Mouse (Mus musculus) forebrain, embryonic 16.5 days (tissue): Measurements from ENCODE around the gene Mbtps2. TPM values are rescaled to one million over a fixed set of nuclear protein-coding genes. Genes with fewer than 3 reads are reported as not detected.

Experiments
- ATAC-seq: fragments of 200-750 bp; cut with Nextera tagmentation; 2 replicates; pipeline ENCODE4 v1.8.0; 2017; ENCODE audit warnings: mild to moderate bottlenecking, moderate library complexity
- H3K27ac ChIP-seq: fragments of 300-500 bp; sonication (generic); 2 replicates; pipeline ENCODE4 v1.5.1; 2014; ENCODE audit warnings: low read length, control low read depth
- H3K27me3 ChIP-seq: fragments of 300-500 bp; sonication (generic); replicated peaks from 2 replicates; pipeline ENCODE4 v1.6.1; 2014; ENCODE audit warnings: low read length; ENCODE audit not compliant: control insufficient read depth, insufficient read depth
- H3K36me3 ChIP-seq: fragments of 300-500 bp; sonication (generic); 2 replicates; pipeline ENCODE4 v1.6.1; 2014; ENCODE audit not compliant: control insufficient read depth, insufficient read depth
- H3K4me1 ChIP-seq: fragments of 300-500 bp; sonication (generic); replicated peaks from 2 replicates; pipeline ENCODE4 v1.6.1; 2014; ENCODE audit warnings: low read length; ENCODE audit not compliant: control insufficient read depth, insufficient read depth
- H3K4me2 ChIP-seq: fragments of 300-500 bp; sonication (generic); 2 replicates; pipeline ENCODE4 v1.6.1; 2014; ENCODE audit warnings: mild to moderate bottlenecking, low read length, control low read depth
- H3K4me3 ChIP-seq: fragments of 300-500 bp; sonication (generic); replicated peaks from 2 replicates; pipeline ENCODE4 v1.5.1; 2014; ENCODE audit warnings: mild to moderate bottlenecking, low read length, control low read depth
- H3K9ac ChIP-seq: fragments of 300-500 bp; sonication (generic); replicated peaks from 2 replicates; pipeline ENCODE4 v1.6.1; 2014; ENCODE audit warnings: low read depth, low read length, control low read depth
- H3K9me3 ChIP-seq: fragments of 300-500 bp; sonication (generic); 2 replicates; pipeline ENCODE4 v1.6.1; 2016; ENCODE audit warnings: low read length; ENCODE audit not compliant: control insufficient read depth
- WGBS: fragments of 180-500 bp; shearing (Covaris S2); extraction: QIAGEN DNeasy Blood & Tissue Kit; methylation state at CpG from one replicate; pipeline ENCODE4 v1.1.7; 2014; 5-methylcytosine and 5-hydroxymethylcytosine counted together
- polyA plus RNA-seq: library from polyadenylated mRNA; unstranded; fragments of >200 nt; fragmentation: Nextera tagmentation; extraction: Ambion mirVana; gene quantifications from 2 replicates; pipeline ENCODE4 v1.2.1, GENCODE M21; 2015

Gene Mbtps2
- polyA plus RNA-seq, 1 experiment from 2014 or later = 34.2 TPM

GRCm38 (mm10) chrX:157568840-157569239 lies 29.7 kb downstream of the Mbtps2 start, which contains the start of gene Yy2:
Gene Yy2, minus strand, starts transcription at chrX:157568985.
- ATAC-seq = no peak
- H3K9ac ChIP-seq = no peak within 1 kb of the TSS
- no peak within 1 kb of the TSS for H3K27ac ChIP-seq
- H3K4me1 ChIP-seq = no peaks in the 10 kb centered on the region
- H3K9me3 ChIP-seq = no peaks in the 10 kb centered on the region
- H3K27me3 ChIP-seq = no peaks in the 10 kb centered on the region
- WGBS = 91% methylated on average over 26 of the region's 26 CpGs
- H3K4me3 ChIP-seq = no peak within 1 kb of the TSS
- H3K36me3 ChIP-seq = no peaks in the 10 kb centered on the region
- no peak within 1 kb of the TSS for H3K4me2 ChIP-seq

DNA sequence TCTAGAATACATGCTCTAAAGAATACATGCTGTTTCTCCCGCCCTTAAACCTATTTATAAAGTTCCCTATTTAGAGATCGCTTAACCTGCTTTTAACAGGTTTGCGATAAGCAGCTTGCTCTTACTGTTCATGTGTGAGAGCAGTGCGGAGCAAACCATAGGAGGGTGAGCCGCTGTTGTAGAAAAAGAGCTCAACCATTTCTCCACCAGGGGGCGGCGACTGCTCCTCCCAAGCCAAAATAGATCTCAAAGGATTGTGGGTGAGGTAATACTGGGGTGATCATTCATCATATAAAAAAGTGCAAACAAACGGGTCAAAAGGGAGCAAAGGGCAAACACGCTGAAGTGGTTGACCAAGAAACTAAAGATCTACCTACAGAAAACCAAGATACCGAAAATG lies 34.7 kb downstream of the Mbtps2 start:
- Histone ChIP-seq H3K27me3 (no peaks in the 10 kb centered on the region), H3K36me3 (no peaks in the 10 kb centered on the region), H3K4me1 (no peaks in the 10 kb centered on the region), H3K9me3 (no peaks in the 10 kb centered on the region), H3K9ac (no peak overlapping the region), H3K4me2 (no peak overlapping the region), H3K27ac (no peak overlapping the region), H3K4me3 (no peak overlapping the region)
- ATAC-seq = no peak
- 79% methylated on average over 10 of the region's 10 CpGs for WGBS

- H3K27me3 ChIP-seq = no peaks in the 10 kb centered on the region
- WGBS = 21% methylated on average over 3 of the region's 3 CpGs
- no peak overlapping the region for H3K4me3 ChIP-seq
- no peaks in the 10 kb centered on the region for H3K4me1 ChIP-seq
- H3K27ac ChIP-seq = no peak overlapping the region
- H3K36me3 ChIP-seq = no peaks in the 10 kb centered on the region
- no peak overlapping the region for H3K4me2 ChIP-seq
- no peak overlapping the region for H3K9ac ChIP-seq
- peak; percentile 28; the same call in 1 of the 2 replicates for ATAC-seq
- H3K9me3 ChIP-seq = no peaks in the 10 kb centered on the region
Observed at GRCm38 (mm10) chrX:157547082-157547481, 51.4 kb downstream of the Mbtps2 start.

DNA sequence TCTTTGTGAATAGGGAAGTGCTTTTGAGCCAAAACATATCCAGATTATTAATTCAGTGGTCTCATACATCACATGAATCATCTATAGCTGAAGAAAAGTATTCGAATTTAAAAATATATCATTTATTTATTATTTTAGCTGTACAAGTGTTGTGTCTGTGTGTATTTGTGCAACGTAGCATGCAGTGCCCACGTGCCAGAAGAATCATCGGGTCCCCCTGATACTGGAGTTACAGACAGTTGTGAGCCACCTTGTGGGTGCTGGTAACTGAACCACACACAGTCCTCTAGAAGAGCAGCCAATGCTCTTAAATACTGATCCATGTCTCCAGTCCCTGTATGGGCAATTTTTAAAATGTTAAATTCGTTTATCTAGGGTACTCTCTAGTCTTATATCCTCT lies 92.1 kb downstream of the Mbtps2 start:
- Histone ChIP-seq H3K27me3 (no peaks in the 10 kb centered on the region), H3K4me2 (no peak overlapping the region), H3K36me3 (no peaks in the 10 kb centered on the region), H3K27ac (no peak overlapping the region), H3K9me3 (no peaks in the 10 kb centered on the region), H3K4me3 (no peak overlapping the region), H3K9ac (no peak overlapping the region), H3K4me1 (no peaks in the 10 kb centered on the region)
- no peak for ATAC-seq
- WGBS = 65% methylated on average over 5 of the region's 5 CpGs

DNA sequence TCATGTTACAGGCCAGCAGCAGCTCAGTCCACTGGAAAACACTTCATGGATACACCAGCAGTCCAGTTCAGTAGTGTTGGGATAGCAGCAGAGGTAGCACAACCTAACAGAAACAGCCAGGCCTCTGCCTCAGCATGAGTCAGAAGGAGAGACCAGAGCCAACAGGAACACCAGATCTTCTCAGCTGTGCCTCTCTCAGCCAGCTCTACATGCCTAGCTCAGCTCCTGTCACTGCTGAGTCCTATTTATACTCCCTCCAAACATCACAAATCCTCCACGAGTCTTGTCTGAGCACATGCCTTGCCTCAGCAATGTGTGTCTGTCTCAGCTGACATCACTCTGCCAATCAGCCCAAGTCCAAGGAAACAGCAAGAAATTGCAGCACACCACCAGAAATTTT lies 94.0 kb downstream of the Mbtps2 start:
- Histone ChIP-seq H3K36me3 (no peaks in the 10 kb centered on the region), H3K4me3 (no peak overlapping the region), H3K4me2 (no peak overlapping the region), H3K9me3 (no peaks in the 10 kb centered on the region), H3K27me3 (no peaks in the 10 kb centered on the region), H3K4me1 (no peaks in the 10 kb centered on the region), H3K27ac (no peak overlapping the region), H3K9ac (no peak overlapping the region)
- no peak for ATAC-seq
- 93% methylated on average over 1 of the region's 1 CpGs for WGBS

- Histone ChIP-seq H3K27me3 (no peaks in the 10 kb centered on the region), H3K9me3 (no peaks in the 10 kb centered on the region), H3K4me2 (no peak overlapping the region), H3K4me3 (no peak overlapping the region), H3K4me1 (no peaks in the 10 kb centered on the region), H3K27ac (no peak overlapping the region), H3K36me3 (no peaks in the 10 kb centered on the region), H3K9ac (no peak overlapping the region)
- no peak for ATAC-seq
- 56% methylated on average over 2 of the region's 2 CpGs for WGBS
Observed at GRCm38 (mm10) chrX:157501871-157502270, 96.6 kb downstream of the Mbtps2 start.

DNA sequence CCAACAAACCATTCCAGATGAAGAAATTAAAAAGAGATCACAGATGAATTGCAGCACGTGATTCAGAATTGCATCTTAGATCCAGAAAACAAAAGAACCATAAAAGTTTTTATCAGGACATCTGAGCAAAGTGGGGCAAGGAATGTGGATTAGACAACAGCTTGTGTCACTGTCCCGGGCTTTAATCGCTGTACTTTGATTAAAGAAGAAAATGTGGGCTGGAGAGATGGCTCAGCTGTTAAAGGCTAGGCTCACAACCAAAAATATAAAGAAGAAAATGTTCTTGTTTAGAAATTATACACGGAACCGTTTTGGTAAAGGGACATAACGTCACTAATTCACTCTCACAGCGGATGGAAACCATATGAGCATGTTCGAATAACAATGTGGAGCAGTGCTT lies 98.5 kb downstream of the Mbtps2 start:
- H3K4me1 ChIP-seq = no peaks in the 10 kb centered on the region
- no peak overlapping the region for H3K4me2 ChIP-seq
- H3K27ac ChIP-seq = no peak overlapping the region
- no peaks in the 10 kb centered on the region for H3K27me3 ChIP-seq
- no peaks in the 10 kb centered on the region for H3K36me3 ChIP-seq
- no peaks in the 10 kb centered on the region for H3K9me3 ChIP-seq
- H3K9ac ChIP-seq = no peak overlapping the region
- ATAC-seq = no peak
- no peak overlapping the region for H3K4me3 ChIP-seq
- WGBS = 80% methylated on average over 8 of the region's 8 CpGs

DNA sequence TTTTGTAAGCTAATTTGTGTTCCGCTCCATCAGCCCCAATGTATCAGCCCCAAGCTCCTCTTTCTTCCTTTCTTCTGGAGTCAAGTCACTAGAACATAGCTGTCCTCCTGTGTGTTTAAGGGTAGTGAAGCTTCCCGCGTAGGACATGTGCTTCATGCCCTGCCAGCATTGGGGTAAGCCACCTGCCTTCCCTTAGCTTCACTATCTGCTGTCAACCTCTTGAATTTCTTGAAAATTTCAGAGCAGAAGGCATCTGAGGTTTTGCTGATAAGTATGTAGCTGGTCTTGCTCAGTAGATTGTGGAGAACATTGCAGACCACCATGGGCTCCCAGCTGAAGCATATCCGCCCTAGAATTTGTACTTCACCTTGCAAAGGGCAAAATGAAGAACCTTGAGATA lies 105.4 kb downstream of the Mbtps2 start:
- peaks cover 8% of the 10 kb centered on the region for H3K4me1 ChIP-seq
- no peak overlapping the region for H3K9ac ChIP-seq
- no peaks in the 10 kb centered on the region for H3K27me3 ChIP-seq
- H3K4me3 ChIP-seq = no peak overlapping the region
- H3K27ac ChIP-seq = no peak overlapping the region
- H3K4me2 ChIP-seq = no peak overlapping the region
- H3K36me3 ChIP-seq = no peaks in the 10 kb centered on the region
- no peak for ATAC-seq
- H3K9me3 ChIP-seq = no peaks in the 10 kb centered on the region
- WGBS = 69% methylated on average over 4 of the region's 4 CpGs

DNA sequence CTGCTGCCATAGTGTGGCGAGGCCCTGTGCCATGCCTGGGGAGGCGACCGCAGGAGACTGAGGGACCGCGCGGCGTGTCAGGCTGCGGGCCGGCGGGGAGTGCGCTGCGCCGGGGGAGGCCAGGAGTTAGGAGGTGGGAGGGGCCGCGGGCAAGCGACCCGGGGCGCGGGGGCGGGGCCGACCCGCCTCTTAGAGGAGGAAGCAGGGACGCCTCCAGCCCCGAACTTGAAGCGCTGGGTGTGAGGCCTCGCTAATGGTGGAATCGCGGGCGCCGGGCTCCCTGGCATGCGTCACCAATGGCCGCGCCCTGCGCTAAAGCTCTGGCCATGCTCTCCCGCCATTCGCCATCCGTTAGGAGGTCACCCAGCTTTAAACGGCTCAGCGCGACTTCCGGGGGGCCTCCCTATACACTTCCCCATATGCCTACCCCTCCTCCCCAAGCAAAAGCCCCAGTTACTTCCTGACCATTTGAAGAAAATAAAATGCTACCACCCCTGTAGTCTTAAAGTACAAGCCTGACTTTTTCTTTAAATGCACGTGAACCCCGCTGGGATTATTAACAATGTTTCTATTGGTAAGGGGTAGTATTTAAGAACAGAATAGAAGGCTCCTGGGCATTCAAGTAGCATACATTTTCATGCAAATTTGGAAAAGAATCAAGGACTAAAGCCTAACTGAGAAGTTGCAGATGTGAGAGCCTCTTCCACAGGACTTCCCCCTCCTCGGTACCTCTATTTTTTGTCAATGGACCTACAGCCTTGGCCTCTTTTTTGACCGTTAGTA lies 106.4 kb downstream of the Mbtps2 start, which contains the start of gene Sms:
Gene Sms, minus strand, starts transcription at position 344 of the 783 bp plus-strand sequence.
- ATAC-seq = peak; percentile 87
- H3K9me3 ChIP-seq = no peaks in the 10 kb centered on the region
- H3K4me2 ChIP-seq = peak within 1 kb of the TSS; percentile 56
- 26% methylated on average over 44 of the region's 45 CpGs for WGBS
- H3K9ac ChIP-seq = peak within 1 kb of the TSS; percentile 72
- H3K27me3 ChIP-seq = no peaks in the 10 kb centered on the region
- peak within 1 kb of the TSS; percentile 60 for H3K4me3 ChIP-seq
- peak within 1 kb of the TSS; percentile 94 for H3K27ac ChIP-seq
- no peaks in the 10 kb centered on the region for H3K36me3 ChIP-seq
- peaks cover 8% of the 10 kb centered on the region for H3K4me1 ChIP-seq
